Mouse (Mus musculus) ES-E14 (cell line): ENCODE measurements around the gene Cox19. TPM values are rescaled to one million over a fixed set of nuclear protein-coding genes. Genes with fewer than 3 reads are reported as not detected.

ENCODE experiments used
- DNase-seq: peaks from one replicate; pipeline ENCODE4 v3.0.0-alpha.2; 2013; ENCODE audit warnings: low read depth, low spot score
- H3K27ac ChIP-seq: 2 replicates; pipeline ENCODE4 v1.5.1; 2012; ENCODE audit warnings: low read depth, mild to moderate bottlenecking, low read length, moderate library complexity, mixed read lengths; ENCODE audit not compliant: poor library complexity, insufficient read depth, severe bottlenecking
- H3K36me3 ChIP-seq: 2 replicates; pipeline ENCODE4 v1.6.1; 2012; ENCODE audit warnings: mild to moderate bottlenecking, low read length, moderate library complexity, mixed read lengths; ENCODE audit not compliant: control insufficient read depth, poor library complexity, insufficient read depth, severe bottlenecking
- H3K4me1 ChIP-seq, 2 experiments: fragments of 150-350 bp in 1 of 2; sonication (generic) in 1 of 2; 2 replicates each; pipeline ENCODE4 v1.6.1; 2012; ENCODE audit warnings: low read length in 2 of 2, mild to moderate bottlenecking in 1 of 2, mixed read lengths in 1 of 2; ENCODE audit not compliant: control insufficient read depth in 2 of 2, insufficient read depth in 2 of 2, poor library complexity in 1 of 2
- H3K4me3 ChIP-seq, 2 experiments: fragments of 150-350 bp in 1 of 2; sonication (generic) in 1 of 2; 2 replicates each; pipeline ENCODE4 v1.5.1; 2012; ENCODE audit warnings: low read length in 2 of 2, low read depth in 1 of 2, mild to moderate bottlenecking in 1 of 2, mixed read lengths in 1 of 2; ENCODE audit not compliant: insufficient read depth in 1 of 2, poor library complexity in 1 of 2, severe bottlenecking in 1 of 2
- H3K9ac ChIP-seq: 2 replicates; pipeline ENCODE4 v1.6.1; 2012; ENCODE audit warnings: low read depth, mild to moderate bottlenecking, low read length, mixed read lengths; ENCODE audit not compliant: poor library complexity, insufficient read depth, severe bottlenecking
- H3K9me3 ChIP-seq: fragments of 150-350 bp; sonication (generic); 2 replicates; pipeline ENCODE4 v1.6.1; 2012; ENCODE audit warnings: low read depth, mild to moderate bottlenecking, low read length; ENCODE audit not compliant: control insufficient read depth, insufficient read depth
- CHD2 ChIP-seq: IDR thresholded peaks from 2 replicates; pipeline ENCODE4 v1.6.1; 2014; ENCODE audit warnings: mild to moderate bottlenecking, low read depth, low read length, inconsistent platforms
- HCFC1 ChIP-seq: IDR thresholded peaks from 2 replicates; pipeline ENCODE4 v1.6.1; 2012; ENCODE audit warnings: low read length, inconsistent platforms, borderline replicate concordance; ENCODE audit not compliant: insufficient read depth
- MAFK ChIP-seq: IDR thresholded peaks from 2 replicates; pipeline ENCODE4 v1.6.1; 2014; ENCODE audit warnings: mild to moderate bottlenecking, low read depth, low read length, inconsistent platforms; ENCODE audit not compliant: insufficient read depth
- ZC3H11A ChIP-seq: IDR thresholded peaks from 2 replicates; pipeline ENCODE4 v1.6.1; 2012; ENCODE audit warnings: low read depth, mild to moderate bottlenecking, inconsistent platforms, low read length, borderline replicate concordance
- ZNF384 ChIP-seq: IDR thresholded peaks from 2 replicates; pipeline ENCODE4 v1.6.1; 2012; ENCODE audit warnings: low read depth, low read length, inconsistent platforms
- in situ Hi-C, 2 experiments: fragments of 600-800 bp; cut with MboI; formaldehyde crosslinking; loops; one replicate each; pipeline ENCODE4 v1.15.1; 2025; ENCODE audit warnings: low sequenced_read_pairs in 2 of 2, inconsistent platforms in 1 of 2; ENCODE audit not compliant: unreplicated experiment in 2 of 2
- total RNA-seq: library from RNA; depleted of rRNA; stranded (reverse); fragments of 300-350 nt; gene quantifications from 2 replicates; pipeline ENCODE4 v1.2.3, GENCODE M21; 2012; rRNA removed

The Cox19 gene
- total RNA-seq, 1 experiment = 26.6 TPM

DNA sequence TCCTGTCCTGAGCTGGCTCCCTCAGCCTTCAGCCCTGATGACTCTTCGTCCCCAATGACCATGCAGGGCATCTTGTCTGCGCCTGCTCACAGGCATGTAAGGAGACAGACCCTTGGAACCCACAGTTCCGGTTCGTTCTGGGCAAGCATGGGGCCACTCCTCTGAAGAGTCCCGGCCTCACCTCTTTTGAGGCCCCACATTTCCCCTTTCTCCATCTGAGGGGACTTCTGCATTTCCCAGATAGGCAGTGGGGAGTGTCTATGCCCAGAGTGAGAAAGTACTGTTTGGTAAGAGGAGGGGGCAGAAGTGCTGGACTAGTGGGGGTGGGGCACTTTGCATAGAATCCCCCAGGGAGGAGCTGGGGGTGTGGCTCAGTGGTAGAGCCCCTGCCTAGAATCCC lies 64.1 kb downstream of the Cox19 start:
- no peak overlapping the region for H3K9ac ChIP-seq
- no peak overlapping the region for H3K27ac ChIP-seq
- H3K4me3 ChIP-seq = no peak overlapping the region
- no peak for DNase-seq
- H3K9me3 ChIP-seq = no peaks in the 10 kb centered on the region
- TF ChIP-seq HCFC1 (no peak), ZNF384 (no peak), MAFK (no peak), ZC3H11A (no peak), CHD2 (no peak)
- H3K4me1 ChIP-seq = peaks cover 0 to 30% of the 10 kb centered on the region in 2 experiments; a peak in 2 of 4 replicates
- in situ Hi-C loops = no loop called here
- peaks cover 16% of the 10 kb centered on the region; the same call in 1 of the 2 replicates for H3K36me3 ChIP-seq

Other genes with a start within 250 kb of the Cox19 start
- gene Prkar1b, start 201.4 kb downstream of the Cox19 start, total RNA-seq = 0.74 and 3.8 TPM in 2 replicates
- 22.5 and 22.8 TPM in 2 replicates for gene Dnaaf5, start 201.2 kb downstream of the Cox19 start, total RNA-seq
- 183 and 289 TPM in 2 replicates for gene Sun1, start 150.8 kb downstream of the Cox19 start, total RNA-seq
- gene Get4, start 99.1 kb downstream of the Cox19 start, total RNA-seq = 140 and 149 TPM in 2 replicates
- gene Adap1, start 25.8 kb downstream of the Cox19 start, total RNA-seq = 65.0 and 72.4 TPM in 2 replicates
- not detected in 2 replicates for gene Cyp2w1, start 1.2 kb upstream of the Cox19 start, total RNA-seq
- 1.1 and 1.3 TPM in 2 replicates for gene Gpr146, start 26.3 kb upstream of the Cox19 start, total RNA-seq
- gene C130050O18Rik, start 53.9 kb upstream of the Cox19 start, total RNA-seq = 0.49 and 1.0 TPM in 2 replicates
- gene Gper1, start 71.7 kb upstream of the Cox19 start, total RNA-seq = 0.27 and 1.0 TPM in 2 replicates
- 29.5 and 32.6 TPM in 2 replicates for gene 3110082I17Rik, start 109.1 kb upstream of the Cox19 start, total RNA-seq
- gene Zfand2a, start 133.1 kb upstream of the Cox19 start, total RNA-seq = 9.6 and 17.4 TPM in 2 replicates
- gene Uncx, start 192.1 kb upstream of the Cox19 start, total RNA-seq = 0.16 TPM in 1 of 2 replicates, not detected in the other